Mouse (Mus musculus) hindbrain, embryonic 14.5 days (tissue): ENCODE results near the gene Crtc1. TPM values are rescaled to one million over a fixed set of nuclear protein-coding genes. Genes with fewer than 3 reads are reported as not detected.

ENCODE experiments used
- ATAC-seq: fragments of 200-750 bp; cut with Nextera tagmentation; 2 replicates; pipeline ENCODE4 v1.8.0; 2017; ENCODE audit warnings: moderate number of reproducible peaks, mild to moderate bottlenecking, moderate TSS enrichment, moderate library complexity; ENCODE audit not compliant: low FRiP score
- DNase-seq: peaks from one replicate; pipeline ENCODE4 v3.0.0-alpha.2; 2015; ENCODE audit warnings: low spot score
- H3K27ac ChIP-seq: fragments of 300-500 bp; sonication (generic); 2 replicates; pipeline ENCODE4 v1.5.1; 2014; ENCODE audit warnings: mild to moderate bottlenecking, moderate library complexity
- H3K27me3 ChIP-seq: fragments of 300-500 bp; sonication (generic); 2 replicates; pipeline ENCODE4 v1.6.1; 2014; ENCODE audit warnings: mild to moderate bottlenecking, low read length, mixed read lengths; ENCODE audit not compliant: control insufficient read depth, insufficient read depth
- H3K36me3 ChIP-seq: fragments of 300-500 bp; sonication (generic); replicated peaks from 2 replicates; pipeline ENCODE4 v1.6.1; 2014; ENCODE audit not compliant: control insufficient read depth, insufficient read depth
- H3K4me1 ChIP-seq: fragments of 300-500 bp; sonication (generic); replicated peaks from 2 replicates; pipeline ENCODE4 v1.6.1; 2014; ENCODE audit warnings: antibody characterized with exemption, low read length, mixed read lengths; ENCODE audit not compliant: control insufficient read depth, insufficient read depth
- H3K4me2 ChIP-seq: fragments of 300-500 bp; sonication (generic); replicated peaks from 2 replicates; pipeline ENCODE4 v1.6.1; 2014; ENCODE audit warnings: mild to moderate bottlenecking, moderate library complexity
- H3K4me3 ChIP-seq: fragments of 300-500 bp; sonication (generic); replicated peaks from 2 replicates; pipeline ENCODE4 v1.5.1; 2014; ENCODE audit warnings: mild to moderate bottlenecking, low read length
- H3K9ac ChIP-seq: fragments of 300-500 bp; sonication (generic); 2 replicates; pipeline ENCODE4 v1.6.1; 2014
- H3K9me3 ChIP-seq: fragments of 300-500 bp; sonication (generic); 2 replicates; pipeline ENCODE4 v1.6.1; 2016; ENCODE audit warnings: low read length; ENCODE audit not compliant: control insufficient read depth
- WGBS: fragments of 180-500 bp; shearing (Covaris S2); extraction: QIAGEN DNeasy Blood & Tissue Kit; methylation state at CpG from one replicate; pipeline ENCODE4 v1.1.7; 2014; 5-methylcytosine and 5-hydroxymethylcytosine counted together
- polyA plus RNA-seq: library from polyadenylated mRNA; unstranded; fragments of >200 nt; fragmentation: Nextera tagmentation; extraction: Ambion mirVana; gene quantifications from 2 replicates; pipeline ENCODE4 v1.2.1, GENCODE M21; 2014

The Crtc1 gene
- polyA plus RNA-seq, 1 experiment from 2014 or later: 53.9 TPM

- no peak overlapping the region for H3K4me3 ChIP-seq
- ATAC-seq: no peak
- no peak for DNase-seq
- 21% methylated on average over 5 of the region's 5 CpGs for WGBS
- no peaks in the 10 kb centered on the region for H3K9me3 ChIP-seq
- no peaks in the 10 kb centered on the region for H3K4me1 ChIP-seq
- H3K27me3 ChIP-seq: no peaks in the 10 kb centered on the region
- no peak overlapping the region for H3K9ac ChIP-seq
- H3K27ac ChIP-seq: no peak overlapping the region
- no peaks in the 10 kb centered on the region for H3K36me3 ChIP-seq
- no peak overlapping the region for H3K4me2 ChIP-seq
Measured at GRCm38 (mm10) chr8:70364066-70364465, 75.3 kb downstream of the Crtc1 start.

GRCm38 (mm10) chr8:70361484-70362032, 77.8 kb downstream of the Crtc1 start:
- Histone ChIP-seq H3K4me3 (no peak overlapping the region), H3K36me3 (no peaks in the 10 kb centered on the region), H3K27ac (no peak overlapping the region), H3K9me3 (no peaks in the 10 kb centered on the region), H3K4me2 (no peak overlapping the region), H3K27me3 (no peaks in the 10 kb centered on the region), H3K9ac (no peak overlapping the region), H3K4me1 (no peaks in the 10 kb centered on the region)
- ATAC-seq (no peak), DNase-seq (no peak)
- WGBS: 79% methylated on average over 10 of the region's 10 CpGs

GRCm38 (mm10) chr8:70360769-70361168, 78.6 kb downstream of the Crtc1 start:
- Histone ChIP-seq H3K9me3 (no peaks in the 10 kb centered on the region), H3K36me3 (no peaks in the 10 kb centered on the region), H3K4me2 (no peak overlapping the region), H3K4me1 (no peaks in the 10 kb centered on the region), H3K27ac (no peak overlapping the region), H3K4me3 (no peak overlapping the region), H3K27me3 (no peaks in the 10 kb centered on the region), H3K9ac (no peak overlapping the region)
- DNase-seq (no peak), ATAC-seq (no peak)
- WGBS: 58% methylated on average over 4 of the region's 4 CpGs

- Histone ChIP-seq H3K4me3 (no peak overlapping the region), H3K27ac (no peak overlapping the region), H3K36me3 (no peaks in the 10 kb centered on the region), H3K4me2 (no peak overlapping the region), H3K27me3 (no peaks in the 10 kb centered on the region), H3K9ac (no peak overlapping the region), H3K9me3 (no peaks in the 10 kb centered on the region), H3K4me1 (no peaks in the 10 kb centered on the region)
- 33% methylated on average over 3 of the region's 3 CpGs for WGBS
- DNase-seq: peak; percentile 44
- no peak for ATAC-seq
Measured at GRCm38 (mm10) chr8:70359411-70359810, 80.0 kb downstream of the Crtc1 start.

GRCm38 (mm10) chr8:70356111-70356510, 83.3 kb downstream of the Crtc1 start:
- Histone ChIP-seq H3K36me3 (no peaks in the 10 kb centered on the region), H3K27ac (no peak overlapping the region), H3K9me3 (no peaks in the 10 kb centered on the region), H3K4me1 (peaks cover 21% of the 10 kb centered on the region), H3K27me3 (no peaks in the 10 kb centered on the region), H3K4me3 (no peak overlapping the region), H3K9ac (no peak overlapping the region), H3K4me2 (no peak overlapping the region)
- WGBS: 95% methylated on average over 1 of the region's 1 CpGs
- ATAC-seq: no peak
- no peak for DNase-seq

GRCm38 (mm10) chr8:70354004-70354403, 85.4 kb downstream of the Crtc1 start:
- H3K9me3 ChIP-seq: no peaks in the 10 kb centered on the region
- peaks cover 7% of the 10 kb centered on the region; the same call in 1 of the 2 replicates for H3K36me3 ChIP-seq
- H3K9ac ChIP-seq: peak overlapping the region; percentile 74
- DNase-seq (no peak), ATAC-seq (no peak)
- WGBS: 74% methylated on average over 4 of the region's 4 CpGs
- H3K4me1 ChIP-seq: peaks cover 30% of the 10 kb centered on the region
- H3K4me3 ChIP-seq: peak overlapping the region; percentile 97
- peak overlapping the region; percentile 78 for H3K4me2 ChIP-seq
- peak overlapping the region; percentile 89 for H3K27ac ChIP-seq
- H3K27me3 ChIP-seq: no peaks in the 10 kb centered on the region

- H3K36me3 ChIP-seq: peaks cover 11% of the 10 kb centered on the region; the same call in 1 of the 2 replicates
- ATAC-seq: peak; percentile 87
- H3K4me2 ChIP-seq: peak within 1 kb of the TSS; percentile 99
- peak within 1 kb of the TSS; percentile 98 for H3K9ac ChIP-seq
- H3K4me3 ChIP-seq: peak within 1 kb of the TSS; percentile 97
- H3K27ac ChIP-seq: peak within 1 kb of the TSS; percentile 89
- no peaks in the 10 kb centered on the region for H3K9me3 ChIP-seq
- WGBS: under 1% methylated on average over 55 of the region's 69 CpGs
- H3K4me1 ChIP-seq: peaks cover 30% of the 10 kb centered on the region
- H3K27me3 ChIP-seq: no peaks in the 10 kb centered on the region
- DNase-seq: peak; percentile 100
Measured at GRCm38 (mm10) chr8:70353194-70353817, 86.1 kb downstream of the Crtc1 start, which contains the start of gene Upf1. Gene Upf1, minus strand, starts transcription at chr8:70353278.

- 0% methylated on average over 63 of the region's 64 CpGs for WGBS
- H3K9me3 ChIP-seq: no peaks in the 10 kb centered on the region
- ATAC-seq (peak; percentile 55), DNase-seq (no peak)
- peaks cover 11% of the 10 kb centered on the region; the same call in 1 of the 2 replicates for H3K36me3 ChIP-seq
- H3K27me3 ChIP-seq: no peaks in the 10 kb centered on the region
- H3K9ac ChIP-seq: peak overlapping the region; percentile 98
- H3K4me1 ChIP-seq: peaks cover 30% of the 10 kb centered on the region
- H3K27ac ChIP-seq: peak overlapping the region; percentile 85
- peak overlapping the region; percentile 97 for H3K4me3 ChIP-seq
- peak overlapping the region; percentile 99 for H3K4me2 ChIP-seq
Measured at GRCm38 (mm10) chr8:70352657-70353151, 86.7 kb downstream of the Crtc1 start.

GRCm38 (mm10) chr8:70352000-70352384, 87.4 kb downstream of the Crtc1 start:
- peaks cover 11% of the 10 kb centered on the region; the same call in 1 of the 2 replicates for H3K36me3 ChIP-seq
- WGBS: 32% methylated on average over 3 of the region's 3 CpGs
- H3K4me2 ChIP-seq: peak overlapping the region; percentile 99
- H3K9me3 ChIP-seq: no peaks in the 10 kb centered on the region
- peaks cover 30% of the 10 kb centered on the region for H3K4me1 ChIP-seq
- H3K27me3 ChIP-seq: no peaks in the 10 kb centered on the region
- no peak overlapping the region for H3K27ac ChIP-seq
- ATAC-seq (no peak), DNase-seq (no peak)
- H3K4me3 ChIP-seq: peak overlapping the region; percentile 97
- H3K9ac ChIP-seq: peak overlapping the region; percentile 98
